Mouse (Mus musculus): Measurements from ENCODE around the gene Herc1.

GRCm38 (mm10) chr9:66370334-66370733, 20.1 kb downstream of the Herc1 start:
- TF ChIP-seq GATA1 (IDR thresholded peaks at IDR 0.05; ENCODE audit: borderline replicate concordance, low read length), result no peak
- no peak for TF ChIP-seq FLI1 (IDR thresholded peaks at IDR 0.05; ENCODE audit: low read length)

Data from megakaryocyte, embryonic 14.5 days (primary cell).